Mouse (Mus musculus) adrenal gland (tissue): ENCODE data around the gene Wwox.

ENCODE experiments used
- intact Hi-C: fragments of 180-260 bp; cut with DNase I; formaldehyde crosslinking; loops from one replicate; pipeline ENCODE4 v1.15.1; 2025

Wwox gene

GRCm38 (mm10) chr8:114941096-114941495 is 501.6 kb downstream of the Wwox start:
- intact Hi-C loops, result no loop called here

- intact Hi-C loops, result no loop called here
Measured at GRCm38 (mm10) chr8:114941644-114942043, 502.2 kb downstream of the Wwox start.

DNA sequence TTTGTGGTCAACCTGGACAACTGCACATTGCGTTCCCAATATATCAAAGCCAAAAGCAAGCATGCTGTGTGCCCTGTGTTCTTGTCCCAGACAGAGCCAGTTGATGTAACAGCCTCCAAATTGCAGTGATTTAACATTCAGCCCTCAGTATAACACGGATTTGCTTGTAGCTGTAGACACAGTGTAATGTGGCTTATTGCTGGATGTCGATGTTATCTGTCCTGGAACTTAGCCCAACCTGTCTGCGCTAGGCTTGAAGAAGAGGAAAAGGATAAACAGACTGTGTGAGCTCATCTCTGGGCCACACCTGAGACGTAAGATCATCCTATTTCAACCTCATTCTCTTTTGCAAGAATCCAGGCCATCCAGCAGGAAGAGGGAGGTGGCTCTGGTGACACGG is 508.5 kb downstream of the Wwox start:
- intact Hi-C loops, result no loop called here

DNA sequence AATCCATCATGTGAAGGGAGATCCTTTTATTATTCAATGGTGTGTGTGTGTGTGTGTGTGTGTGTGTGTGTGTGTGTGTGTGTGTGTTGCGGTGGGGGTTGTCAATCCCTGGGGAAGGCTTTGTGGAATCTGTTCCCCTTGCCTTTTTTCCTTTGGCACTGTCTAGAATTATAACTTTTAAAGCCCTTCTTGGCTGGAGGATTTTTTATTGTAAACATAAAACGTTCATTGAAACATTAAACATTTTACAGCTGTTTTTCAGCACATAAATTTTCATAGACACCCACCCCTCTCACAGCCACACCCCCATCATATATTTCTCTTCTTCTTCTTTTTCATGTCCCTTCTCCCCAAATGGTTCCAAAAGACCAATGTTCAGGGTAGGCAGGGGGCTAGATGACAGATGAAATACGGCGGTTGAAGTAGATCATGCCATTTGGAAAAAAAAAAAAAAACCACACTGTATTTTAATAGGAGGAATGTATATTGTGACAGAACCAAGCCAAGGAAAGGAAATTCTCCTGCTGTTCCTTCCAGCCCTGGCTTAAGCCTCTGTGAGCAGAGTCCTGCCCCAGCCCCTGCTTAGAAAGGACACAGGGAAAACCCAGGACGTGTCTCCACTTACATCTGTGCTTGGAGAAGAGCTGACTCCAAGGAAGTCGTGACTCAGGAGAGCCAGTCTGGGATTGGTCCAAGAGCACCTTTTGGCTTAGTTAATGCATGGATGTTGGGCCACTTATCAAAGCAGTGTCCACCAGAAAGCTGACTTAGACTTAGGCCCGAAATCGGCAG is 517.1 kb downstream of the Wwox start:
- intact Hi-C loops, result no loop called here

- intact Hi-C loops, result no loop called here
Measured at GRCm38 (mm10) chr8:114958437-114959107, 519.1 kb downstream of the Wwox start.

- intact Hi-C loops, result no loop called here
Measured at GRCm38 (mm10) chr8:114959406-114959805, 520.0 kb downstream of the Wwox start.

DNA sequence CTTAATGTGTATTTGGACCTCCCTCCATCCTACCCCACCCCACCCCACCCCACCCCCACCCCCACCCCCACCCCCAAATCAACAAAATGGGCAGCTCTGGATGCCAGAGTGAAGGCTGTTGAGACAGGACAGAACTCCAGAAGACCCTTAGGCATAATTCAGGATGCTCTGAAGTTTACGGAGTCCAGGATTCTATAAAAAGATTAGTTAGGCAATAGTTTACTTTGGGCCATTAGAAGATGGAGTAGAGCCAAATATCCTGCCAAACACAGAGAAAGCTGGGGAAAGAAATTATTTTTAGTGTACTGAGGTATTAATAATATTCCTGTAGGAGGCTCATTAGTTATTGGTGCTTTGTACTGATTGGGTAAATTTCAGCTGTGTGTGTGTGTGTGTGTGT is 523.0 kb downstream of the Wwox start:
- intact Hi-C loops, result no loop called here

GRCm38 (mm10) chr8:114963282-114963681 is 523.8 kb downstream of the Wwox start:
- intact Hi-C loops, result no loop called here

- intact Hi-C loops, result no loop called here
Measured at GRCm38 (mm10) chr8:114964206-114964605, 524.8 kb downstream of the Wwox start.

DNA sequence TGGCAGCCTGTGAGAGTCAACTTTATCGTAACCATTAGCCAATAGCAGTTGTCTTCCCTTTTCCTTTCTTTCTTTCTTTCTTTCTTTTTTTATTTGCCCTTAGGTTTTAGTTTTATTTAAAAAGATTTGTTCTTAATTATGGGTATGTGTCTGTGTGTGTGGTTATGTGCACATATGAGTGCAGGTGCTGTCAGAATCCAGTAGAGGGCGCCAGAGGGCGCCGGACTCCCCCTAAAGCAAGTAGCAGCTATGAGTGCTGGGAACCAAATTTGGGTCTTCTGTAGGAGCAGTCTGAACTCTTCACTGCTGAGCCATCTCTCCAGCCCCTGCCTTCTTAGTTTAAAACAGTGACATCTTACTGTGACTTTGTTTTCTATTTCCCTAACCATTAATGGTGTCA is 529.4 kb downstream of the Wwox start:
- intact Hi-C loops, result no loop called here

DNA sequence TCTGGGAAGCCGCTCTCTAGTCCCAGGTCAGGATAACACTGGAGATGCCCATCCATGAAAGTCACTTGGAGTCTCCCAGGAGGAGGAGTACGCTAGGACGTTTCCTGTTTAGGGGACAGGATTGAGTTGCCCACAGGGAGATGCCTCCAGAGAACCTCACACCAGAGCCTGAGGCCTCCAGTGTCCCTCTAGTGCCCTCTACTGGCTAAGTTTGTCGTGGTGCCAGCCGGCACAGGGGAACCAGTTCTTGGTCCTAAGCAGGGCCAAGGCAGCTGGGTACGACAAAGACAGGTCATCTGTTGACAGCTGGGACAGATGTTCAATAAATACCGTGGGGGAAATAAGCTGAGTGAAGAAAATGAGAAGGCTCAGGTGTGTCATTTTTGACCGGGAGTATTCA is 531.9 kb downstream of the Wwox start:
- intact Hi-C loops, result loop anchor here (2.0 to 10.0 kb wide), 4 partner anchors 201 to 517 kb away; no protein-coding TSS in a partner anchor

DNA sequence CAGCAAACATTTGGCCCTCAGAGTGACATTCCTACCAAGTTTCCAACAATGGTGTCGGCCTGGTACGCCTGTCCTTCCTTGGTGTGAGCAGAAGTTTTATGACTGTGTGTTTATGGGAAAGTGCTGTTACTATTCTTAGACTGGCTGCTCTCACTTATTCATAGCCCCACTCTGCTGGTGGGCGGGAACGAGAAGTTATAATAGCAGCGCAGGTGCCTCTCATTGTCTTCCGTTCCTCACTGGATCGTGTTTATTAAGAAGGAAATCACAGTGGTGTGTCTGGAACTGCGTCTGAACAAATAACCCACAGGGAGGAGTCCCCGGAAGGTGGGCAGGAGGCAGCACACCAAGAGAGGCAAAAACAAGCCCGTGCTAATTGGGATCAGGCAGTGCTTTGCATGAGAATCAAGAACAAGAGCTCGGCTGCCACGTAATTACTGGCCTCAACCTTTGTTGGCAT is 533.6 kb downstream of the Wwox start:
- intact Hi-C loops, result loop anchor here (10.0 kb wide), 2 partner anchors 318 to 518 kb away; no protein-coding TSS in a partner anchor

- intact Hi-C loops, result loop anchor here (10.0 kb wide), 2 partner anchors 320 to 520 kb away; no protein-coding TSS in a partner anchor
Measured at GRCm38 (mm10) chr8:114974336-114974950, 535.0 kb downstream of the Wwox start.

DNA sequence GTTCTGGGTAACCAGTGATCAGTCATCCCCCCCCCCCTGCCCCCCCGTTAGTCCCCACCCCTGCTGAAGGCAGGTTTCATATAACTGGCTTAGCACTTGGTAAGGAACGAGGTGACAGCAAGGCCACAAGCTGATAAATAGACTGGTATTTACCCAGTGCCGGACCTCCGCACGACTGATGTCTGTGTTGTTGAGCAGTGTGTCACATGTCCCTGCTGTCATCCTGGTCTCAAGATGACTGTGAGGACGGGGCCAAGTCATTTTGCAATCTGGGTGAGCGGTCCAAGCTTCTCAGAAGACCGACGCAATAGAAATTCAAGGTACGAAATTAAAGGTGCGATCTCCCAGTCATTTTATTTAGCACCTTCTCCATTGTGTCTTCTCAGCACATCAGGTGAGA is 538.3 kb downstream of the Wwox start:
- intact Hi-C loops, result loop anchor here (10.0 kb wide), 2 partner anchors 323 to 523 kb away; no protein-coding TSS in a partner anchor

GRCm38 (mm10) chr8:114978206-114978960 is 538.9 kb downstream of the Wwox start:
- intact Hi-C loops, result loop anchor here (10.0 kb wide), 2 partner anchors 324 to 524 kb away; no protein-coding TSS in a partner anchor

GRCm38 (mm10) chr8:114979671-114980070 is 540.2 kb downstream of the Wwox start:
- intact Hi-C loops, result loop anchor here (10.0 kb wide), 2 partner anchors 325 to 525 kb away; no protein-coding TSS in a partner anchor

DNA sequence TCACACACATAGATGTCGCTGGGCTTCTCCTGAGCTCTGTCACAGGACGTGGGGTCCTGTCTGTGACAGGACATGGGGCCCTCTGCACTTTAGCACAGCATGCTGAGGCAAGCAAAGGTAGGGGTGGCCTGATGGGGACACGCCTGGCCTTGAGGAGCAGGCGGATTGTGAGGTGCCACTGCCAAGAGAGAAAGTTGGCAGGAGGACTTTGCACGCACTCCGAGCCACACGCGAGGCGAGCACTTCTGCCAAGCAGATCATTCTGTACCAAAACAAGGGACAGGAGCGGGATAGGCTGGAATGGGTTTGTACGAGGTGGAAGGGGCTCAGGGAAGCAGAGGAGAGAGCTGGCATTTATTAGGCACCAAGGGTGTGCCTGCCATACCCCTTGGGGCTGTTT is 543.3 kb downstream of the Wwox start:
- intact Hi-C loops, result no loop called here

GRCm38 (mm10) chr8:114984500-114984899 is 545.0 kb downstream of the Wwox start:
- intact Hi-C loops, result no loop called here

DNA sequence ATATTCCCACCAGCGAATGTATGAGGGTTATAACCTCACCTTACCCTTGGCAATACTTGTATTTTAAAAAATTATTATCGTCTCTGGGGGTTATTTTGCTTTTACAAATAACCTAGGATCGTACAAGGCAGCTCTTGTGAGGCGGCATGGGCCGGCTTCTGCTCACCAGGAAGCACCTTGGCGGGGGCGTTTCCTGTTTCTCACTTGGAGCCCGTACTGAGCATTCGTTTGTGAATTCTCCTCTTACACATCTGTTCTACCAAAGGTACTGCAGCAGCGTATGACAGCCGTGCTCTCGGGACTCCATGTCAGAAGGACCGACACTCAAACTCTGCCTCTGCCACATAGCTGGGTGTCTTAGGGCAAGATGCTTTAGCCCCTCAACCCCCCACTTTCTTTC is 546.5 kb downstream of the Wwox start:
- intact Hi-C loops, result no loop called here

GRCm38 (mm10) chr8:114986971-114987370 is 547.5 kb downstream of the Wwox start:
- intact Hi-C loops, result no loop called here
